Mouse (Mus musculus): ENCODE data around the gene Cald1. TPM values are rescaled to one million over a fixed set of nuclear protein-coding genes. Genes with fewer than 3 reads are reported as not detected.

Gene Cald1
- polyA plus RNA-seq, 1 experiment from 2014 or later = 175 TPM

- Histone ChIP-seq H3K4me1 (0 out of 2 replicates have a peak, but pooled peaks cover 4% of the 10 kb centered on the region), H3K36me3 (no peaks in the 10 kb centered on the region), H3K27ac (no peak overlapping the region), H3K4me2 (replicated peaks) (no peak overlapping the region), H3K9ac (no peak overlapping the region), H3K4me3 (no peak overlapping the region), H3K27me3 (no peaks in the 10 kb centered on the region), H3K9me3 (replicated peaks) (no peaks in the 10 kb centered on the region)
- WGBS = 64% methylated on average over 1 of the region's 1 CpGs
- no peak for ATAC-seq (ENCODE audit: low FRiP score)
These were observed 21.9 kb downstream of the Cald1 start for GRCm38 (mm10) chr6:34620242-34620641.

- no peak for ATAC-seq (ENCODE audit: low FRiP score)
- 77% methylated on average over 6 of the region's 6 CpGs for WGBS
- Histone ChIP-seq H3K27me3 (no peaks in the 10 kb centered on the region), H3K4me2 (replicated peaks) (no peak overlapping the region), H3K4me3 (no peak overlapping the region), H3K9me3 (replicated peaks) (no peaks in the 10 kb centered on the region), H3K36me3 (no peaks in the 10 kb centered on the region), H3K27ac (peak overlapping the region; percentile 23; the same call in 1 of the 2 replicates), H3K4me1 (0 out of 2 replicates have a peak, but pooled peaks cover 4% of the 10 kb centered on the region), H3K9ac (no peak overlapping the region)
These were observed 24.6 kb downstream of the Cald1 start for GRCm38 (mm10) chr6:34622865-34623264.

GRCm38 (mm10) chr6:34623290-34623689, 25.0 kb downstream of the Cald1 start:
- no peaks in the 10 kb centered on the region for H3K9me3 ChIP-seq (replicated peaks)
- H3K27me3 ChIP-seq = no peaks in the 10 kb centered on the region

GRCm38 (mm10) chr6:34624536-34624935, 26.2 kb downstream of the Cald1 start:
- Histone ChIP-seq H3K4me1 (0 out of 2 replicates have a peak, but pooled peaks cover 4% of the 10 kb centered on the region), H3K27ac (no peak overlapping the region), H3K9ac (no peak overlapping the region), H3K27me3 (no peaks in the 10 kb centered on the region), H3K36me3 (no peaks in the 10 kb centered on the region), H3K4me3 (no peak overlapping the region), H3K4me2 (replicated peaks) (no peak overlapping the region), H3K9me3 (replicated peaks) (no peaks in the 10 kb centered on the region)
- ATAC-seq (ENCODE audit: low FRiP score) = no peak
- 78% methylated on average over 3 of the region's 3 CpGs for WGBS

More at GRCm38 (mm10) chr6:34623290-34623689, 25.0 kb downstream of the Cald1 start:
- no peak for ATAC-seq (ENCODE audit: low FRiP score)
- H3K4me3 ChIP-seq = no peak overlapping the region
- H3K9ac ChIP-seq = no peak overlapping the region
- no peaks in the 10 kb centered on the region for H3K36me3 ChIP-seq
- H3K27ac ChIP-seq = 0 out of 2 replicates have a peak overlapping the region, but pooled peaks have one; percentile 23
- H3K4me1 ChIP-seq = 0 out of 2 replicates have a peak, but pooled peaks cover 4% of the 10 kb centered on the region
- 67% methylated on average over 7 of the region's 7 CpGs for WGBS
- no peak overlapping the region for H3K4me2 ChIP-seq (replicated peaks)

DNA sequence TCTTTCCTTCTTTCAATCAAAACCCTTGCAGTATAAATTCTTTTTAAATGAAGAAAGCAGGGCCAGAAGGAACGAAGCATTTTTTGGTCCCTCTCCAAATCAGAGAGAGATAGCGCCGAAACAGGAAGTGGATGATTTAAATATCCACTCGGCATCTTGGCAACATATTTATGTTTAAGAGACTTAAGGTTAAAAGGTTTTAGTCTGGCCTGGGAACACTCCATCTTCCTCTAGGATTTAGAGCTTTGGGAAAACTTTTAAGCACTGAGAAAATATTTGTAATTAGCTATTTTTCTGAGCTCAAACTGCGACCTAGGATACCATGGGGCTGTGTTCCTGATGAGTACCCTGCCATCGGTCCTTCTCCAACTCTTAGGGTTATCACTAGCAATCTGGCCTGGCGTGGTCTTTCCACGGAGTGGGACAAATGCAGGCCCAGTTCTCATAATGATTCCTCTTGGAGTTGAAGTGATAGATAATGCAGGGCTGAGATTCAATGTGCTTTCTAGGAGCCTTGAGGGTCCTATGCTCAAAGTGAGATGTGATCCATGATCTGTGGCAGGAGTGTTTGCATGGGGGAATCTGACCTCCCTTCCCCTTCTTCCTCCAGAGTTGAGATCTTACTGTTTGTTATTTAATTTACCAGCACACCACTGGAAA, 28.4 kb downstream of the Cald1 start:
- WGBS = 89% methylated on average over 8 of the region's 8 CpGs
- no peak for ATAC-seq (ENCODE audit: low FRiP score)
- H3K9me3 ChIP-seq (replicated peaks) = no peaks in the 10 kb centered on the region
- no peak overlapping the region for H3K27ac ChIP-seq
- no peaks in the 10 kb centered on the region for H3K27me3 ChIP-seq
- no peak overlapping the region for H3K4me2 ChIP-seq (replicated peaks)
- no peak overlapping the region for H3K9ac ChIP-seq
- no peaks in the 10 kb centered on the region for H3K36me3 ChIP-seq
- H3K4me1 ChIP-seq = 0 out of 2 replicates have a peak, but pooled peaks cover 4% of the 10 kb centered on the region
- no peak overlapping the region for H3K4me3 ChIP-seq

GRCm38 (mm10) chr6:34628131-34628530, 29.8 kb downstream of the Cald1 start:
- H3K27me3 ChIP-seq = no peaks in the 10 kb centered on the region
- H3K9me3 ChIP-seq (replicated peaks) = no peaks in the 10 kb centered on the region
- no peak for ATAC-seq (ENCODE audit: low FRiP score)
- H3K27ac ChIP-seq = no peak overlapping the region
- no peak overlapping the region for H3K4me3 ChIP-seq
- no peak overlapping the region for H3K4me2 ChIP-seq (replicated peaks)
- no peaks in the 10 kb centered on the region for H3K36me3 ChIP-seq
- WGBS = 45% methylated on average over 1 of the region's 1 CpGs
- 0 out of 2 replicates have a peak, but pooled peaks cover 2% of the 10 kb centered on the region for H3K4me1 ChIP-seq
- no peak overlapping the region for H3K9ac ChIP-seq

GRCm38 (mm10) chr6:34633776-34634175, 35.5 kb downstream of the Cald1 start:
- Histone ChIP-seq H3K27me3 (no peaks in the 10 kb centered on the region), H3K36me3 (no peaks in the 10 kb centered on the region), H3K27ac (no peak overlapping the region), H3K9me3 (replicated peaks) (no peaks in the 10 kb centered on the region), H3K9ac (no peak overlapping the region), H3K4me2 (replicated peaks) (no peak overlapping the region), H3K4me1 (0 out of 2 replicates have a peak, but pooled peaks cover 2% of the 10 kb centered on the region), H3K4me3 (no peak overlapping the region)
- 68% methylated on average over 3 of the region's 3 CpGs for WGBS
- ATAC-seq (ENCODE audit: low FRiP score) = no peak

DNA sequence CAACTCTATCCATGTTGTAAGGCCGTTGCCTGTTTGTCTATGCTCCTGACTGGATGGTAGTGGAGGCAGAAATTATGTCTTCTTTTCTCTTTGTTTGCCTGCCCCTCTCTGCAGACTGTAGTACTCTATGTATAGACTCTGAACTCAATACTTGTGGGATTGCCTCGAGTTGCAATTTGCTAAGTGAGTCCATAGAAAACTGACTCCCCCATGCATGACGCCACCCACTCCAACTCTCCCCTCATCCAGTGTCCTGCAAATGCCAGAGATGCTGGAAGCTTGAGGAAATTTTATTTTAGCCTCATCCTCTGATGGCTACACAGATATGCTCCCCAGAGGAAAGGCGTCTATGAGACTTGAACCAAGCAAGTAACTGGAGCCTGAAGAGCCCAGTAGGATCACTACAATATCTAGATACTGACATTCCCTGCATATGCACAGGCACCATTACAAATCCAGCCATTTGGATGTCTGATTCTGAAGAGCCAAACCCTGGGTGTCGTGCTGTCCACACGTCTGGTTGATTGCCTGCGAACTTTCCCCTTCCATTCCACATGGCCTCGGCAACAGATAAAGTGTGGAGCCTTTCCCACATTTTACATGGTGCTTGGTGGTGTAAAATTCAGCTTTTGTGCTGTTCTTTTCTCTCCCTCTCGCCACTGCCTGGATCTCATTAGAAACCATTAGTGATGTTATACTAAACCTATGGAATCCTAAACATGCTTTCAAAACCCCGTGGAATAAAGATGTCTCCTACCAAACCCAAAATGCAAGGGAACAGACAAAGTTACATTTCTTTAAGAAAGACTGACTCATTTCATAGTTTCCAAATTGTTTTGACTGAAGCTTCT, 39.5 kb downstream of the Cald1 start:
- WGBS = 56% methylated on average over 10 of the region's 10 CpGs
- Histone ChIP-seq H3K4me3 (no peak overlapping the region), H3K27ac (no peak overlapping the region), H3K9me3 (replicated peaks) (no peaks in the 10 kb centered on the region), H3K27me3 (no peaks in the 10 kb centered on the region), H3K4me1 (0 out of 2 replicates have a peak, but pooled peaks cover 3% of the 10 kb centered on the region), H3K36me3 (no peaks in the 10 kb centered on the region), H3K9ac (no peak overlapping the region), H3K4me2 (replicated peaks) (no peak overlapping the region)
- no peak for ATAC-seq (ENCODE audit: low FRiP score)

DNA sequence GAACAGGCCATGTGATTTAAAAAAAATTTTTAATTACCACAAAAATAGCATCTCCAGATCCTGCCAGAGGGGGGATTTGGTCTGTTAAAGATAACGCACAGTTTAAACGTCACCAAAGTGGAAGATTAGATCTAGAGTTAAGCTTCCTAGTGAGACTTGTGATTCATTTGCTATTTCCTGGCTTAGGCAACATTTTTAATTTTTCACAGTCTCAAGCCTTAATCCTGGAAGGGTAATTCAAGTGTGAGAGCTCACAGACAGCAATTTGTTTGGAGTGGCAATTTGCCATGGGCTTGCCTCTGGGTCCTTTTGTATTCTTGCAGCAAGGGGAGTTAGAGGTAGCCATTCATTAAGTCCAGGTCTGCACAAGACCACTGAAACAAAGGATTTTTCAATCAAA, 40.4 kb downstream of the Cald1 start:
- no peak for ATAC-seq (ENCODE audit: low FRiP score)
- no peaks in the 10 kb centered on the region for H3K9me3 ChIP-seq (replicated peaks)
- 49% methylated on average over 2 of the region's 2 CpGs for WGBS

DNA sequence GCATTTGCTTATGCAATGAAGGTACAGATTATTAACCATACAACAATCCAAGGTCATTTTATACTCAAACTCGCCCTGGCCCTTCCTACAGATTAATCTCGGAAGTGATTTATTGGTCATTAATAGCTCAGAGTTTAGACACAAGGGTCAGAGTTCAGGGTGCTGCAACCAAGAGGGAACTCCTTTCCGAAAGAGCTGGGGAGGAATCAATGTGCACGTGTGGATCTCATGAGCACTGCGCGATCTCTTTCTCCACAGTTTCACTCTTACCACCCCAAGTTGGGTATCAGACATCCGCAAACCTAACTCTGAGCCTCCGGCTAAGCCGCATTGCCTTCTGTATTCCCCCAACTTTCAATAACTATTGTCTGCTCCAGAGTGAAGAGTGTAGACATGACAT, 41.9 kb downstream of the Cald1 start:
- no peaks in the 10 kb centered on the region for H3K36me3 ChIP-seq
- H3K4me1 ChIP-seq = 0 out of 2 replicates have a peak, but pooled peaks cover 3% of the 10 kb centered on the region
- no peak overlapping the region for H3K9ac ChIP-seq
- no peaks in the 10 kb centered on the region for H3K9me3 ChIP-seq (replicated peaks)
- no peak overlapping the region for H3K4me3 ChIP-seq
- no peaks in the 10 kb centered on the region for H3K27me3 ChIP-seq
- WGBS = 88% methylated on average over 9 of the region's 9 CpGs
- ATAC-seq (ENCODE audit: low FRiP score) = no peak
- H3K27ac ChIP-seq = no peak overlapping the region
- H3K4me2 ChIP-seq (replicated peaks) = no peak overlapping the region

More for the DNA sequence above, 40.4 kb downstream of the Cald1 start:
- H3K4me3 ChIP-seq = no peak overlapping the region
- no peak overlapping the region for H3K9ac ChIP-seq
- H3K27ac ChIP-seq = no peak overlapping the region
- H3K27me3 ChIP-seq = no peaks in the 10 kb centered on the region
- no peak overlapping the region for H3K4me2 ChIP-seq (replicated peaks)
- 0 out of 2 replicates have a peak, but pooled peaks cover 3% of the 10 kb centered on the region for H3K4me1 ChIP-seq
- no peaks in the 10 kb centered on the region for H3K36me3 ChIP-seq

GRCm38 (mm10) chr6:34641081-34641480, 42.8 kb downstream of the Cald1 start:
- no peak overlapping the region for H3K9ac ChIP-seq
- no peak overlapping the region for H3K27ac ChIP-seq
- no peaks in the 10 kb centered on the region for H3K36me3 ChIP-seq
- no peak overlapping the region for H3K4me3 ChIP-seq
- H3K27me3 ChIP-seq = no peaks in the 10 kb centered on the region
- no peak for ATAC-seq (ENCODE audit: low FRiP score)
- H3K9me3 ChIP-seq (replicated peaks) = no peaks in the 10 kb centered on the region
- H3K4me2 ChIP-seq (replicated peaks) = no peak overlapping the region
- 0 out of 2 replicates have a peak, but pooled peaks cover 3% of the 10 kb centered on the region for H3K4me1 ChIP-seq

DNA sequence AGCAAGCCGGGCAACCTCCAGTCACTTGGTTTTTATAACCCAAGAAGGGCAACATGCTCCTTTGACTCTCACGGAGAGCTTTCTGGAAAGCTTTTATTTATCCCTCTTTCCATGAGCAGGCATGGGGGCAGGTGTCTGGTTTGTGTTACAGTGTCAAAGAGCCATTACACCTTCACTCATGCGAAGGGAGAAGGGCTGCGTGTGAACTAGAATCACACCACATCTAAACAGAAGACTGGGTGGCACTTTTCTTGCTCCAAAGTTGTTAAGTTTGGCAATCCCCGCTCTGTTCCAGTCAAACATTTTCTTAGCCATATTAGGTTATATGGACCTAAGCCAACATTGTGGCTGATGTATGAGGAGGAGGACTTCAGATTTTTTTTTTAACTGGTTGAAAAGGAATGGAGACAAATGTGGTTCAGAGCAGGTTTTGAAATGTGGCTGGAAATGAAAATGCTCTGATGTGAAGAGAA, 43.8 kb downstream of the Cald1 start:
- no peak overlapping the region for H3K9ac ChIP-seq
- no peak overlapping the region for H3K27ac ChIP-seq
- H3K4me1 ChIP-seq = 0 out of 2 replicates have a peak, but pooled peaks cover 3% of the 10 kb centered on the region
- no peaks in the 10 kb centered on the region for H3K9me3 ChIP-seq (replicated peaks)
- no peak overlapping the region for H3K4me2 ChIP-seq (replicated peaks)
- H3K27me3 ChIP-seq = no peaks in the 10 kb centered on the region
- no peak overlapping the region for H3K4me3 ChIP-seq
- whole genome bisulfite sequencing = 85% methylated on average over 5 of the region's 5 CpGs
- no peaks in the 10 kb centered on the region for H3K36me3 ChIP-seq
- no peak for ATAC-seq (ENCODE audit: low FRiP score)
